Comparison of ENCODE assay signal across 9 mouse cellular contexts in the genomic region with DNA sequence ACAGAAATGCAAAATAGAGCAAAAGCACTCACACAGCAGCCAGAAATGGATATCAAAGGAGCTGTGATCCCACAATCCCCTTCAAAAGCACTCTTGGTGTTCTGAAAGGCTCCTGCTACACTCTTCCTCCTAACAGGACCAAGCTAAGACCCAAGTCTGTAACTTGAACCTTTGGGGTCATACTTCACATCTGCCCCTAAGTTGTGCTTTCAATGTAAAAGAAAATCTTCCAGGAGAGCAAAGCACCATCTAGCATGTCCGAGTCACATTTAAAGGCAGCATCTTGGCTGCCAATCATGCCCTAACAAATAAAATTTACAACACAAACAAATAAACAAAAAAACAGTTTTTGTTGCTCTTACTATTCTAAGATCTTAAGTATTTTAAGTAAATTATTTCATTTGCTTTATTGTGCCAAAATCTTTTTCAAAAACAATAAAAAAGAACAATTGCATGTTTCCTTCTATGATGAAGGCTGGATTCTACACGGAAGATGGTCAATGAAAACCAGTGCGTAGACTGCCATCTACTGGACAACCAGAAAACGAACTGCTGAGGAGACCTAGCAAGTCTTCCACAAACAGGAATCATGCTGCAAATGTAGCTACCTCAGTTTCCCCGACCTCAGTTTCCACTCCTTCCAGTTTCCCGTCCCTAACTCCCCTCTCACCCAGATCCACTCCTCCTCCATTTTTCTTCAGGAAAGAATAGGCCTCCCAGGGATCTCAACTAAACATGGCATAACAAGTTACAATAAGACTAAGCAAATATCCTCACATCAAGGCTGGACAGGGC. TPM values are rescaled to one million over a fixed set of nuclear protein-coding genes. Genes with fewer than 3 reads are reported as not detected.
A peak's percentile ranks its signal among the peaks of the same experiment; 100 is the strongest.
DNase-seq lines count a peak whose midpoint lies in the region; ATAC-seq and TF ChIP-seq lines count a peak whose summit lies in the region.
"Had no signal": no experiment of that assay in that cellular context is flagged by ENCODE, and none has a peak within 500 bp of the region (broad histone marks: within the 10 kb centered on the region; RNA-seq: fewer than 3 reads in every experiment).

No protein-coding gene starts in this region.

- DNase-seq in right cerebral cortex, adult 2 months (ENCODE audit: low spot score in 2 of 2), result peak; percentile 44 to 64
- no peak for DNase-seq in right cerebral cortex, postnatal 36 days (ENCODE audit: low spot score in 2 of 2)
- no peak for DNase-seq in Patski (ENCODE audit: low read depth, low spot score)
- DNase-seq in cerebellum, postnatal 25 days, result peak; percentile 21 to 44
- peak; percentile 27 to 58 for DNase-seq in heart, postnatal 14 days
- DNase-seq in left cerebral cortex, postnatal 10 days (ENCODE audit: extremely low spot score in 1 of 2, low spot score in 2 of 2), result peak; percentile 26 to 44
- peak; percentile 21 for DNase-seq in neural tube, embryonic 11.5 days (ENCODE audit: low spot score)
- DNase-seq in ovary, postnatal 36 days (ENCODE audit: low spot score), result no peak

- peak; percentile 84 for TF ChIP-seq CTCF in Patski (IDR thresholded peaks at IDR 0.05)

- WGBS in neural tube, embryonic 11.5 days, result 19% methylated on average over 6 of the region's 6 CpGs

- H3K27me3 ChIP-seq in Patski, result no peaks in the 10 kb centered on the region
- H3K27me3 ChIP-seq in neural tube, embryonic 11.5 days (ENCODE audit: control insufficient read depth, insufficient read depth, low read length), result no peaks in the 10 kb centered on the region
- H3K27me3 ChIP-seq: stomach, embryonic 15.5 days had no signal

- H3K4me3 ChIP-seq in neural tube, embryonic 11.5 days (ENCODE audit: low read depth, low read length), result no peak overlapping the region
- H3K4me3 ChIP-seq: stomach, embryonic 15.5 days had no signal

- no peak overlapping the region for H3K4me2 ChIP-seq in neural tube, embryonic 11.5 days (ENCODE audit: low read depth)
- H3K4me2 ChIP-seq: stomach, embryonic 15.5 days had no signal

- H3K27ac ChIP-seq in neural tube, embryonic 11.5 days (ENCODE audit: low read depth, low read length), result no peak overlapping the region
- H3K27ac ChIP-seq: stomach, embryonic 15.5 days had no signal

- no peak for ATAC-seq in Patski
- peak; percentile 31; the same call in 1 of the 2 replicates for ATAC-seq in neural tube, embryonic 11.5 days (ENCODE audit: insufficient read depth, low FRiP score, low TSS enrichment)

- CTCF ChIA-PET in Patski (lab: Charles Lee), result interaction anchor here (1.0 to 4.6 kb wide), 9 partner anchors 114 to 264 kb away, joined by 3 to 25 read pairs (median 3); no protein-coding TSS in a partner anchor

- intact Hi-C loops in heart, postnatal 14 days (cut with DNase I), result loop anchor here (1.0 to 5.0 kb wide), 4 partner anchors 44 to 254 kb away; no protein-coding TSS in a partner anchor
- intact Hi-C loops in left cerebral cortex, postnatal 10 days (cut with DNase I), result loop anchor here (1.0 to 5.0 kb wide), 2 partner anchors 254 to 332 kb away; no protein-coding TSS in a partner anchor

- POLR2A ChIA-PET in Patski (lab: Charles Lee), result interaction anchor here (0.5 kb wide), 1 partner anchor 145 kb away, joined by 5 read pairs; no protein-coding TSS in a partner anchor

- H3K36me3 ChIP-seq in neural tube, embryonic 11.5 days (ENCODE audit: control insufficient read depth, insufficient read depth, low read length), result no peaks in the 10 kb centered on the region
- H3K36me3 ChIP-seq: stomach, embryonic 15.5 days had no signal

- H3K9me3 ChIP-seq in neural tube, embryonic 11.5 days (ENCODE audit: control insufficient read depth, low read length), result no peaks in the 10 kb centered on the region
- H3K9me3 ChIP-seq: stomach, embryonic 15.5 days had no signal

- H3K4me1 ChIP-seq in neural tube, embryonic 11.5 days (ENCODE audit: control insufficient read depth, insufficient read depth, low read length), result no peaks in the 10 kb centered on the region
- H3K4me1 ChIP-seq: stomach, embryonic 15.5 days had no signal

- in situ Hi-C loops in Patski (cut with MboI; ENCODE audit: low pct_unique_long_range_greater_than_20kb), result loop anchor here (5.0 kb wide), 3 partner anchors 167 to 332 kb away; no protein-coding TSS in a partner anchor

- no peak overlapping the region for H3K9ac ChIP-seq in neural tube, embryonic 11.5 days (ENCODE audit: low read length)
- H3K9ac ChIP-seq: stomach, embryonic 15.5 days had no signal

RNA-seq across cellular contexts. Expression of a gene that starts 53.0 kb away (rescaled TPM):
- polyA plus RNA-seq in Patski (2021), result 175 TPM
- total RNA-seq in heart, postnatal 14 days (2021), result 100 to 1,000 TPM; 415 to 448 TPM
- 10 to 100 TPM; 25.7 to 26.7 TPM for total RNA-seq in left cerebral cortex, postnatal 10 days (2021)
- 16.5 and 19.9 TPM in 2 replicates for polyA plus RNA-seq in neural tube, embryonic 11.5 days (2014; fragmentation: Nextera tagmentation; extraction: Ambion mirVana)

Comparison
In these comparisons a context has a peak if more than half of its experiments do, and no peak if none do; other contexts are left out.
1. DNase-seq: peak in right cerebral cortex, adult 2 months (2 of 2), cerebellum, postnatal 25 days (2 of 2), heart, postnatal 14 days (2 of 2), left cerebral cortex, postnatal 10 days (2 of 2) and neural tube, embryonic 11.5 days (single experiment); none in right cerebral cortex, postnatal 36 days (0 of 2), Patski (single experiment) and ovary, postnatal 36 days (single experiment).
2. RNA of a gene that starts 53.0 kb away (total RNA-seq): 415 to 448 TPM in heart, postnatal 14 days; 25.7 to 26.7 TPM in left cerebral cortex, postnatal 10 days; every median in the first group is over 10 times any median in the second.